ENCODE assay signal across 24 mouse cellular contexts in genomic region chr9:59971263-59971662, GRCm38 (mm10). TPM values are rescaled to one million over a fixed set of nuclear protein-coding genes. Genes with fewer than 3 reads are reported as not detected.
A peak's percentile ranks its signal among the peaks of the same experiment; 100 is the strongest.
DNase-seq lines count a peak whose midpoint lies in the region; ATAC-seq and TF ChIP-seq lines count a peak whose summit lies in the region.
"Had no signal": no experiment of that assay in that cellular context is flagged by ENCODE, and none has a peak within 500 bp of the region (broad histone marks: within the 10 kb centered on the region; RNA-seq: fewer than 3 reads in every experiment).

No protein-coding gene starts in this region.

- no peaks in the 10 kb centered on the region for H3K9me3 ChIP-seq in kidney, embryonic 16.5 days (ENCODE audit: low read length)
- H3K9me3 ChIP-seq: embryonic facial prominence, embryonic 12.5 days; forebrain, embryonic 12.5 days; hindbrain, embryonic 12.5 days had no signal

- H3K9ac ChIP-seq in kidney, embryonic 16.5 days (replicated peaks; ENCODE audit: low read length): no peak overlapping the region
- H3K9ac ChIP-seq: embryonic facial prominence, embryonic 12.5 days; forebrain, embryonic 12.5 days; hindbrain, embryonic 12.5 days; liver, embryonic 14.5 days had no signal

- ATAC-seq in kidney, embryonic 16.5 days (ENCODE audit: low FRiP score, low TSS enrichment): no peak
- ATAC-seq: intestine, postnatal 0 days; lung, postnatal 0 days had no signal

- no peak overlapping the region for H3K4me2 ChIP-seq in kidney, embryonic 16.5 days (replicated peaks; ENCODE audit: low read depth, low read length)
- H3K4me2 ChIP-seq: embryonic facial prominence, embryonic 12.5 days; forebrain, embryonic 12.5 days; heart, embryonic 11.5 days; hindbrain, embryonic 12.5 days had no signal

- H3K27me3 ChIP-seq in kidney, adult 2 months (replicated peaks; ENCODE audit: control insufficient read depth, insufficient read depth, low read length): no peaks in the 10 kb centered on the region
- H3K27me3 ChIP-seq in kidney, embryonic 16.5 days (ENCODE audit: insufficient read depth, low read length): no peaks in the 10 kb centered on the region
- H3K27me3 ChIP-seq: embryonic facial prominence, embryonic 12.5 days; hindbrain, embryonic 12.5 days had no signal

- DNase-seq in adrenal gland, postnatal 25 days: peak; percentile 53
- DNase-seq in adrenal gland, adult 2 months: no peak
- peak; percentile 9 for DNase-seq in kidney, adult 2 months
- DNase-seq in lung, postnatal 10 days: peak; percentile 37
- DNase-seq in lung, postnatal 25 days (ENCODE audit: low spot score): no peak
- peak; percentile 10 for DNase-seq in NIH3T3 (ENCODE audit: low read depth)
- DNase-seq: cerebellum, adult 2 months; midbrain, embryonic 14.5 days; thymus, postnatal 14 days had no signal

- no peak for TF ChIP-seq CTCF in kidney, adult 2 months (conservative IDR thresholded peaks at IDR 0.05; ENCODE audit: insufficient read depth, insufficient read length, low read depth, low read length)

- H3K27ac ChIP-seq in kidney, adult 2 months (ENCODE audit: insufficient read depth, low read depth, low read length): no peak overlapping the region
- H3K27ac ChIP-seq in kidney, embryonic 16.5 days (ENCODE audit: low read length): no peak overlapping the region
- H3K27ac ChIP-seq: embryonic facial prominence, embryonic 12.5 days; forebrain, embryonic 12.5 days; hindbrain, embryonic 12.5 days; liver, embryonic 14.5 days; stomach, postnatal 0 days had no signal

- 71% methylated on average over 4 of the region's 4 CpGs for WGBS in kidney, adult 2 months
- WGBS in kidney, embryonic 16.5 days: 71% methylated on average over 4 of the region's 4 CpGs

- TF ChIP-seq POLR2A in kidney, adult 2 months (IDR thresholded peaks at IDR 0.05; ENCODE audit: low read depth, low read length): no peak

- H3K36me3 ChIP-seq in kidney, adult 2 months (ENCODE audit: control insufficient read depth, insufficient read depth, low read length): no peaks in the 10 kb centered on the region
- H3K36me3 ChIP-seq in kidney, embryonic 16.5 days (ENCODE audit: insufficient read depth, low read length): no peaks in the 10 kb centered on the region
- H3K36me3 ChIP-seq: embryonic facial prominence, embryonic 12.5 days; forebrain, embryonic 12.5 days; hindbrain, embryonic 12.5 days had no signal

- no peaks in the 10 kb centered on the region for H3K4me1 ChIP-seq in kidney, adult 2 months (ENCODE audit: control insufficient read depth, insufficient read depth, low read length)
- no peaks in the 10 kb centered on the region for H3K4me1 ChIP-seq in kidney, embryonic 16.5 days (ENCODE audit: insufficient read depth, low read length)
- H3K4me1 ChIP-seq: forebrain, embryonic 12.5 days; hindbrain, embryonic 12.5 days had no signal

- H3K4me3 ChIP-seq in kidney, adult 2 months (ENCODE audit: insufficient read depth, low read depth, low read length): no peak overlapping the region
- H3K4me3 ChIP-seq in kidney, embryonic 16.5 days (ENCODE audit: low read length): no peak overlapping the region
- H3K4me3 ChIP-seq: embryonic facial prominence, embryonic 12.5 days; erythroblast, embryonic 14.5 days; forebrain, embryonic 12.5 days; hindbrain, embryonic 12.5 days had no signal

RNA-seq across cellular contexts. Expression of gene Nr2e3, which starts 10.8 kb away (rescaled TPM):
- total RNA-seq in adrenal gland, postnatal 25 days (2021): not detected in 2 replicates
- total RNA-seq in adrenal gland, adult 2 months (2021): not detected
- not detected in 2 replicates for polyA plus RNA-seq in adrenal gland, adult 2 months (2012; rRNA removed)
- polyA plus RNA-seq in kidney, adult 2 months (2012; rRNA removed): 1.2 TPM in 2 replicates
- not detected in 2 replicates for polyA plus RNA-seq in kidney, embryonic 16.5 days (2015; fragmentation: Nextera tagmentation; extraction: Ambion mirVana)
- total RNA-seq: gastrocnemius, postnatal 4 days; heart, postnatal 10 days; left cerebral cortex, postnatal 14 days; megakaryocyte-erythroid progenitor cell, adult 5-6 weeks had no signal
- polyA plus RNA-seq: cerebellum, adult 2 months; erythroblast, embryonic 14.5 days; heart, embryonic 11.5 days; liver, embryonic 14.5 days; lung, postnatal 0 days; midbrain, embryonic 14.5 days; neural tube, embryonic 11.5 days; stomach, postnatal 0 days had no signal

Comparison
In these comparisons a context has a peak if more than half of its experiments do, and no peak if none do; other contexts are left out.
1. DNase-seq: peak in adrenal gland, postnatal 25 days (single experiment), kidney, adult 2 months (single experiment), lung, postnatal 10 days (single experiment) and NIH3T3 (single experiment); none in adrenal gland, adult 2 months (single experiment) and lung, postnatal 25 days (single experiment).